21 mouse cellular contexts compared by ENCODE assay signal in the genomic region with DNA sequence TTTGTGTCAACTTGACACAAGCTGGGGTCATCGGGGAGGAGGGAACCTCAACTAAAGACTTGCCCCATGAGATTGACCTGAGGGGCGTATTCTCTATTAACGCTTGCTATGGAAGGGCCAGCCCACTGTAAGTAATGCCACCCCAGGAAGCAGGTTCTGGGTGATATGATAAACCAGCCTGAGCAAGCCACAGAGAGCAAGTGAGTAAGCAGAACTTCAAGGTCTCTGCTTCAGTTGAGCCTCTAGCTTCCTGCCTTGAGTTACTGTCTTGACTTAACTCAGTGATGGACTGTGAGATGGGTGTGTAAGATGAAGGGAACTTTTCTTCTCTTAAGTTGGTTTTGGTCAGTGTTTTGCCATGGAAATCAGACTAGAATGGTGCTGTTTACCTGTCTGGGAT.
"Had no signal": no experiment of that assay in that cellular context is flagged by ENCODE, and none has a peak within 500 bp of the region (broad histone marks: within the 10 kb centered on the region; RNA-seq: fewer than 3 reads in every experiment).

No protein-coding gene starts in this region.

- ATAC-seq: intestine, embryonic 15.5 days; lung, postnatal 0 days; midbrain, embryonic 13.5 days; midbrain, embryonic 16.5 days had no signal

- H3K4me3 ChIP-seq: intestine, embryonic 15.5 days; kidney, embryonic 15.5 days; left cerebral cortex, adult 2 months; midbrain, embryonic 10.5 days; midbrain, embryonic 13.5 days; myocyte; neural tube, embryonic 13.5 days had no signal

- H3K27me3 ChIP-seq: midbrain, embryonic 13.5 days; neural tube, embryonic 13.5 days had no signal

- DNase-seq: kidney, adult 11 months; kidney, adult 8-10 months; kidney, postnatal 10 days; kidney, postnatal 36 days; layer of hippocampus, postnatal 36 days; lung, embryonic 14.5 days; right cerebral cortex, postnatal 14 days; right cerebral cortex, postnatal 4 days; thymus, postnatal 36 days had no signal

- H3K9me3 ChIP-seq: intestine, embryonic 15.5 days; kidney, embryonic 15.5 days; midbrain, embryonic 10.5 days; midbrain, embryonic 13.5 days; neural tube, embryonic 13.5 days had no signal

- H3K9ac ChIP-seq: intestine, embryonic 15.5 days; kidney, embryonic 15.5 days; lung, embryonic 14.5 days; midbrain, embryonic 13.5 days; neural tube, embryonic 13.5 days had no signal

- H3K36me3 ChIP-seq: intestine, embryonic 15.5 days; kidney, embryonic 15.5 days; midbrain, embryonic 10.5 days; midbrain, embryonic 13.5 days; neural tube, embryonic 13.5 days had no signal

- H3K4me2 ChIP-seq: intestine, embryonic 15.5 days; kidney, embryonic 15.5 days; liver, embryonic 11.5 days; lung, embryonic 14.5 days; midbrain, embryonic 13.5 days; neural tube, embryonic 13.5 days had no signal

- H3K27ac ChIP-seq: intestine, embryonic 15.5 days; kidney, embryonic 15.5 days; left cerebral cortex, adult 2 months; macrophage; midbrain, embryonic 10.5 days; midbrain, embryonic 13.5 days; neural tube, embryonic 13.5 days; stomach, postnatal 0 days had no signal
